Mouse (Mus musculus) Muller cell, postnatal 12 days (primary cell): ENCODE measurements around the gene Gm20920.
"Not testable (repeated sequence)": the region's sequence is repeated elsewhere in the genome, so short reads cannot be mapped to it uniquely, and the experiment has no call there.

ENCODE experiments used
- DNase-seq: peaks from one replicate; pipeline ENCODE4 v3.0.0-alpha.2; 2015; ENCODE audit errors: inconsistent ontology term

Gm20920 gene

DNA sequence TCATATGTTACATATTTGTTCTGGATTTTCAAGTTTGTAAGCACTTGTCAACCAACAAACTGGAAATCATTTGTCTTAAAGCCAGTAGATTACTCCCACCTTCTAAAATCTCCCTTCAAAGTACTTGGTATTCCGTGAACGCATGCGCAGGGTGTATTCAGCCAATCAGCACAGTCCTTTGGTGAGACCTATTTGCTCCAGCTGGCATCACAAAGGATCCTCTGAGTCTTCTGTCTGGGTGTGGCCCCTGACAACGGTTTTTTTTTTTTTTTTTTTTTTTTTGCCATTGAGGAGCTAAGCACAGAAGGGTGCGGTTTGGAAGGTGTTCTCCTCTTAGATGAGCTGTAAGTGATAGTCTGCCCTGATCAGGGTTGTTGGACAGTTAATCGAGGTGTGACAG, at the start of gene Gm20920:
TSS of gene Gm20920 (plus strand) at position 301 of the 400 bp plus-strand sequence.
- DNase-seq = not testable (repeated sequence)
